Mouse (Mus musculus): ENCODE results near the gene Cntnap3.

Cntnap3 gene

GRCm38 (mm10) chr13:64903585-64904208 lies at the start of gene Cntnap3:
Gene Cntnap3 (minus strand): TSS chr13:64903955.
- DNase-seq, result peak; percentile 59 to 62

- DNase-seq, result no peak
These were observed 13.4 kb upstream of the Cntnap3 start, which contains the start of gene Spata31 for GRCm38 (mm10) chr13:64917191-64917590. Gene Spata31 (plus strand): TSS chr13:64917406.

DNA sequence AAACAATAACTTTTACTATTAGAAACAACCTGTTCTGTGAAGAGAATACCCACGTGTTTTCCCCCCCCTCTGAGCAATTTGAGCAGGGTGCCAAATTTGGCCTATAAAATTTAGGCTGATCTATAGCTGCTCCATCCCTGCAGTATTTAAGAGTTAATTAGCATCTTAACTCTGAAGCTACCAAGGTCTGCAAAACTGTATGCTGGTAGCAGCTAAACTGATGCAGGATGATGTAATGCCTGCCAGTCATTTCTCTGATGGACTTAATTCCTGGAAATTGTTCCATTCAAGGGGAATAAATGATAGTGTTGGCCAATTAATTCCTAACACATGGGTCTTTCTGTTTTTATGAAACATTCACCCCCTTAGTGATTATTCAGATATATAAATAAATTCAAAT lies 623 bp downstream of the Cntnap3 start:
- DNase-seq, result no peak

DNA sequence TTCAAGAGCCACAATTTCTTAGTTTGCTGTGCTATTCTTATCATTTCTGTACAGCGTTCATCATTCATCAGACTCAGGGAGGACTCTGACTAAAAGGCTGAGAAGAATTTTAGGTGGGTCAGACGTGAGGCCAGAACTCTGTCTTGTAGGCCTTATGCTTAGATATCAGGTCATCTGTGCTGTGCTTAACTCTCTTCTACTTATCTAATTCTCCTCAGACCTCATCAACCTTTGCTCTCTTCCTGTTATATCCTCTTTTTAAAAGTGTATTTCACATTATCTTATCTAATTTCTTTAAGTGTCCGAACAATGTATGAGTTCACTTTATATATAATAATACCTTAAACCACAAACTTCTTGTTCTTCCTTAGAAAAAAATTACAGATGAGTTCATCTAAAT lies 38.4 kb downstream of the Cntnap3 start:
- no peak for DNase-seq

DNA sequence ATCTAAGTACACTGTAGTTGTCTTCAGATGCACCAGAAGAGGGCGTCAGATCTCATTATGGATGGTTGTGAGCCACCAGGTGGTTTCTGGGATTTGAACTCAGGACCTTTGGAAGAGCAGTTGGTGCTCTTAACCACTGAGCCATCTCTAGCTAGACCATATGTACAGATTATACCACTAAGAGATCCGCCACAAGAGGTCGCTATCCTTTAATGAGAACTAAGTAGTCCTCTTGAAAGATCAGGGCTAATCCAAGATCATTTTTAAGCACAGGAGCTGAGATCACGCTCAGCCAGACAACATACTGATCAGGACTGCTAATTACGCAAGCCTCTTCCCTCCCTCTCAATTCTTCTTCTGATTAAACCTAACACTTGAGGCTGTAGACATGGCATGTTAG lies 78.9 kb downstream of the Cntnap3 start:
- DNase-seq, result peak in 1 of 2 experiments; percentile 7

- DNase-seq, result no peak
These were observed 158.4 kb downstream of the Cntnap3 start for GRCm38 (mm10) chr13:64745383-64745782.

GRCm38 (mm10) chr13:64732244-64732643 lies 171.5 kb downstream of the Cntnap3 start:
- no peak for DNase-seq

DNA sequence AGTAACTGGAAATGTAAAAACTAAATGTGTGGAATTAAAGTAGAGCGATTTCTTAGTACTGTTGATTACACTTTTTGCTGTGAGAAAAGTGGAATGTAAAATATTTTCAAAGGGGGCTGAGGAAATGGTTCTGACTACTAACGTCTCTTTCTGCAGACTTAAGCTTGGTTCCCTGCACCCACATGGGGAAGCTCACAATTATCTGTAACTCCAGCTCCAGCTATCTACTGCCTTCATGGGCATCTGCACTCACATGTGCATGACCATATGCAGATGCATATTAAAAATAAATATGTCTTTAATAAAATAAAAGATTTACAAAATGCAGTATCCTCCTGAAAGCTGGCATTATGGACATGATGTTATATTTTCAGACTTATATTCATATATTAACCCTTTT lies 187.0 kb downstream of the Cntnap3 start:
- no peak for DNase-seq

DNA sequence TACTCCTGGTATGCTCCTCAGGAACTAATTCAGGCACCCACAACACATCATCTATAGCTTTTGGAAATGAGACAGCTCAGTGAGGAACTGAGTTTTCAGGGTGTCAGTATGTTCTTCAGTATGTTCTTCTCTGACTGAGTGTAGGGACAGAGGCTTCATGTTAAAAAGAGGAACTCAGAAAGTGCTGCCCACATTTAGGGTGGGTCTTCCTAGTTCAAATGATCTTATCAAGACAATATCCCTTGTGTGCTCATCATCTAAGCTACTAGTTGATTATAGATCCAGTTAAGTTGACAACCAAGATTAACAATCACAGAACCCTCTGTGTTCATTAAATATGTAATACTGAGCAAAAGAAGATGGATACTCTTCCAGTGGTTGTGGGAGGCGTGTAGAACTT lies 211.3 kb downstream of the Cntnap3 start:
- DNase-seq, result no peak
